Mouse (Mus musculus): Measurements from ENCODE around the gene Ahcyl1. TPM values are rescaled to one million over a fixed set of nuclear protein-coding genes. Genes with fewer than 3 reads are reported as not detected.

The Ahcyl1 gene
- polyA plus RNA-seq, 1 experiment from 2014 or later, result 117 TPM

DNA sequence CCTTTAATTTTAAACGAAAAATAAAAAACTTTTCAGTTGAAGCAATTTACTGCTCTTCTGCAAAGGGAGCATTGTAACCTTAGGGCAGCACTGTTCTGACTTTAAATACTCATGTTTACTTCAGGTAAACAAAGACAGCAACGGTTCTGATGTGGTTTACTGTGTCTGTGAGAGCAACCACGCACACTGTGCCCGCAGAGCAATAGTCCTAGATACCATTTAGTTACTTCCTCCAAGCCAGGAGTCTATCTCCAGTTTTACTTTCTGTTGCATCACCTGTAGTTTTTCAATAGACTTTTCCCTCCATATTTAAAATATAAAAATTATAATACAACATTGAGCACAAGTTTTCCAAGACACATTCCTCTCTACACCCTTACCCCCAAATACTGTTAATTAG lies 25.9 kb downstream of the Ahcyl1 start:
- H3K36me3 ChIP-seq (ENCODE audit: control insufficient read depth, insufficient read depth, low read length), result peaks cover 64% of the 10 kb centered on the region
- H3K4me1 ChIP-seq (ENCODE audit: control insufficient read depth, insufficient read depth, low read depth, low read length), result no peaks in the 10 kb centered on the region
- no peak for ATAC-seq
- WGBS, result 88% methylated on average over 4 of the region's 4 CpGs
- no peak overlapping the region for H3K4me3 ChIP-seq (ENCODE audit: low read length)
- H3K9ac ChIP-seq (ENCODE audit: low read depth, low read length), result no peak overlapping the region
- no peaks in the 10 kb centered on the region for H3K9me3 ChIP-seq (ENCODE audit: control insufficient read depth, low read length)
- no peak overlapping the region for H3K4me2 ChIP-seq (ENCODE audit: low read length)
- no peak overlapping the region for H3K27ac ChIP-seq (ENCODE audit: low read depth, low read length)
- H3K27me3 ChIP-seq (replicated peaks; ENCODE audit: control insufficient read depth, insufficient read depth, low read length), result no peaks in the 10 kb centered on the region

DNA sequence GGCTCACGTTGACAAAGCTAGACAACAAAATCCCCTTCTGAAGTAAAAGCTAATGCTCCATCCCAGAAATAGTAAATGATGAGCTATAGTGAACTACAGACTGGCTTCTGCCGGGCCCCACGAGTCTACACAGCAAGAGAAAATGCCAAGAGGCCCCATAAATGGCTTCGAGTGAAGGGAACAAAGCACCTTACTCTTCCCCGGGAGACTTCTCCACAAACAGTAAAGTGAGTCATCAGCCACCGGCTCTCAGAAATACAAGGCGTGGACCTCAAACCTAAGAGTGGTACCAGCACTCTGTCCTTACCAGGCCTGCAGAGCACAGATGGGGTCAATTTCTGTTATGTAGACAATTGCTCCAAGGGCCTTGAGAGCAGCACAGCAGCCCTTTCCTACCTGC lies 27.6 kb downstream of the Ahcyl1 start:
- H3K36me3 ChIP-seq (ENCODE audit: control insufficient read depth, insufficient read depth, low read length), result peaks cover 71% of the 10 kb centered on the region

DNA sequence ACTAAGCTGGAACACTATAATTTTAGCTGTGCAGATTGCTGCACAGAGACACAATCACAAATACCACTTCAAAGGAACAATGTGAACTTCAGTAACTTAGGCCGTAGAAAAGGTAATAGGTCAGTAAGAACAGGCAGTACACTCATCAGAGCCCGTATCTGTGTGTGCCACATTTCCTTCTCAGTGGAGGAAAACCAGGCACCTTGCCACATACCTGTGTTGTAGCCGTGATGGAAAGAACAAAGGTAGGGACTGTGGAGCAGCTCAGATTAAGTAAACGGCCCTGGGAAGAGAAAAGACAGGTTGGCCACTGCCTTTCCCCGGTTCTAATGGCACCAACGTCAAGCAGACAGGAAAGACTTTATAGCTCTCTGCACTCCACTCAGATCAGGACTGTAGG lies 28.9 kb downstream of the Ahcyl1 start:
- WGBS, result 91% methylated on average over 6 of the region's 6 CpGs
- Histone ChIP-seq H3K4me2 (ENCODE audit: low read length) (no peak overlapping the region), H3K36me3 (ENCODE audit: control insufficient read depth, insufficient read depth, low read length) (peaks cover 68% of the 10 kb centered on the region)

More for the DNA sequence above, 27.6 kb downstream of the Ahcyl1 start:
- no peak for ATAC-seq
- Histone ChIP-seq H3K27me3 (replicated peaks; ENCODE audit: control insufficient read depth, insufficient read depth, low read length) (no peaks in the 10 kb centered on the region), H3K4me3 (ENCODE audit: low read length) (no peak overlapping the region), H3K9ac (ENCODE audit: low read depth, low read length) (no peak overlapping the region), H3K9me3 (ENCODE audit: control insufficient read depth, low read length) (no peaks in the 10 kb centered on the region), H3K4me2 (ENCODE audit: low read length) (no peak overlapping the region), H3K27ac (ENCODE audit: low read depth, low read length) (no peak overlapping the region), H3K4me1 (ENCODE audit: control insufficient read depth, insufficient read depth, low read depth, low read length) (no peaks in the 10 kb centered on the region)
- 96% methylated on average over 7 of the region's 7 CpGs for WGBS

DNA sequence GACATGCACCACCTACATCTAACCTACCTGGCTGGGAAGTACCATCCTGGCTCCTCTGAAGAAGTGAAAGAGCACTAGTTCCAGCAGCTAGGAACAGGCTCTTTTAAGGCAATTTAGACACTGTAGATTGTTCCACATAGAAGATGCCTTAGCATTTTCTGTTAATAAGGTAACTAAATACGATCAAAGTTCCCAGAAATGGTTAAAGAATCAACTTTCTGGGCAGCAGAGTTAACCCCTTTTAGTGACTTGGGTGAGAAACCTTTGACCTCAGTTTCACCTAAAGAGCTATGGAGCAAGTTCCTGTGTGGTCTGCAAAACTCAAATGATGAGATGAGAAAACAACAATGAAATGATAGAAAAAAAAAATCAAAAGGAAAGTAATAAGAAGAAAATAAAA lies 31.7 kb downstream of the Ahcyl1 start:
- ATAC-seq, result no peak
- peaks cover 70% of the 10 kb centered on the region for H3K36me3 ChIP-seq (ENCODE audit: control insufficient read depth, insufficient read depth, low read length)
- no peaks in the 10 kb centered on the region for H3K27me3 ChIP-seq (replicated peaks; ENCODE audit: control insufficient read depth, insufficient read depth, low read length)
- H3K27ac ChIP-seq (ENCODE audit: low read depth, low read length), result no peak overlapping the region
- no peak overlapping the region for H3K9ac ChIP-seq (ENCODE audit: low read depth, low read length)
- H3K4me3 ChIP-seq (ENCODE audit: low read length), result no peak overlapping the region
- no peaks in the 10 kb centered on the region for H3K4me1 ChIP-seq (ENCODE audit: control insufficient read depth, insufficient read depth, low read depth, low read length)
- no peaks in the 10 kb centered on the region for H3K9me3 ChIP-seq (ENCODE audit: control insufficient read depth, low read length)
- no peak overlapping the region for H3K4me2 ChIP-seq (ENCODE audit: low read length)
- WGBS, result 92% methylated on average over 1 of the region's 1 CpGs

More for the DNA sequence above, 28.9 kb downstream of the Ahcyl1 start:
- Histone ChIP-seq H3K9ac (ENCODE audit: low read depth, low read length) (no peak overlapping the region), H3K9me3 (ENCODE audit: control insufficient read depth, low read length) (no peaks in the 10 kb centered on the region), H3K4me3 (ENCODE audit: low read length) (no peak overlapping the region), H3K27me3 (replicated peaks; ENCODE audit: control insufficient read depth, insufficient read depth, low read length) (no peaks in the 10 kb centered on the region), H3K4me1 (ENCODE audit: control insufficient read depth, insufficient read depth, low read depth, low read length) (no peaks in the 10 kb centered on the region), H3K27ac (ENCODE audit: low read depth, low read length) (no peak overlapping the region)
- ATAC-seq, result no peak

DNA sequence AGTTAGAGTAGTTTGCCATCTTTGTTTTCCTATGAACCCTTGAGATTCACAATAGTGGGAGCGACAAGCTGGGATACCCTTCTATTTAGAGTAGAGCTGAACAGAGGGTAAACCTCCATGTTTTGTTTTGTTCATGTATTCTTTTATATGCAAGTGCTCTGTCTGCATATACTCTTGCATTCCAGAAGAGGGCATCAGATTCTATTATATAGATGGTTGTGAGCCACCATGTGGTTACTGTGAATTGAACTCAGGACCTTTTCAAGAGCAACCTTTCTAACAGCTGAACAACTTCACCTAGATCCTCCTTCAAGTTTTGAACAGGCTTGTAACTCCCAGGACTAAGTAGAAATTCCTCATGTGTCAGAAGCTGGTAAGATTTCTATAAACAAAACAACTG lies 37.4 kb downstream of the Ahcyl1 start:
- H3K27me3 ChIP-seq (replicated peaks; ENCODE audit: control insufficient read depth, insufficient read depth, low read length), result no peaks in the 10 kb centered on the region
- no peak for ATAC-seq
- no peak overlapping the region for H3K4me2 ChIP-seq (ENCODE audit: low read length)
- H3K36me3 ChIP-seq (ENCODE audit: control insufficient read depth, insufficient read depth, low read length), result peaks cover 26% of the 10 kb centered on the region; the same call in 1 of the 2 replicates
- no peaks in the 10 kb centered on the region for H3K4me1 ChIP-seq (ENCODE audit: control insufficient read depth, insufficient read depth, low read depth, low read length)
- H3K9ac ChIP-seq (ENCODE audit: low read depth, low read length), result no peak overlapping the region
- WGBS, result 79% methylated on average over 1 of the region's 1 CpGs
- no peaks in the 10 kb centered on the region for H3K9me3 ChIP-seq (ENCODE audit: control insufficient read depth, low read length)
- no peak overlapping the region for H3K4me3 ChIP-seq (ENCODE audit: low read length)
- no peak overlapping the region for H3K27ac ChIP-seq (ENCODE audit: low read depth, low read length)

DNA sequence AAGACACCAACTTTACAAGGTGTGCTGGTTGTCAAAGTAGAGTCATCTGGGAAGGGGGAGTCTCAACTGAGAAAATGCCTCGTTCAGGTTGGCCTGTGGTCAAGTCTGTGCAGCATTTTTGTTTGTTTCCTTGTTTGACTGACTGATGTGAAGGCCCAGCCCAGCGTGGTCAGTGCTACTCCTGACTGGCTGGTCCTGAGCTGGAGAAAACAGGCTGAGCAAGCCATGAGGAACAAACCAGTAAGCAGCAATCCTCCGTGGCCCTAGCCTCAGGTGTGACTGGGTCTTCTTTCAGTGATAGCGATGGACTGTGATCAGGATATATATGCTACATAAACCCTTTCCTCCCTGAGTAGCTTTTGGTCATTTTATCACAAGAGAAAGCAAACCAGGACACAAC lies 39.5 kb downstream of the Ahcyl1 start:
- no peaks in the 10 kb centered on the region for H3K9me3 ChIP-seq (ENCODE audit: control insufficient read depth, low read length)
- no peak for ATAC-seq
- H3K27me3 ChIP-seq (replicated peaks; ENCODE audit: control insufficient read depth, insufficient read depth, low read length), result no peaks in the 10 kb centered on the region
- 89% methylated on average over 4 of the region's 4 CpGs for WGBS
- peaks cover 18% of the 10 kb centered on the region; the same call in 1 of the 2 replicates for H3K36me3 ChIP-seq (ENCODE audit: control insufficient read depth, insufficient read depth, low read length)
- no peak overlapping the region for H3K4me3 ChIP-seq (ENCODE audit: low read length)
- no peak overlapping the region for H3K27ac ChIP-seq (ENCODE audit: low read depth, low read length)
- H3K4me1 ChIP-seq (ENCODE audit: control insufficient read depth, insufficient read depth, low read depth, low read length), result no peaks in the 10 kb centered on the region
- H3K9ac ChIP-seq (ENCODE audit: low read depth, low read length), result no peak overlapping the region
- H3K4me2 ChIP-seq (ENCODE audit: low read length), result no peak overlapping the region

DNA sequence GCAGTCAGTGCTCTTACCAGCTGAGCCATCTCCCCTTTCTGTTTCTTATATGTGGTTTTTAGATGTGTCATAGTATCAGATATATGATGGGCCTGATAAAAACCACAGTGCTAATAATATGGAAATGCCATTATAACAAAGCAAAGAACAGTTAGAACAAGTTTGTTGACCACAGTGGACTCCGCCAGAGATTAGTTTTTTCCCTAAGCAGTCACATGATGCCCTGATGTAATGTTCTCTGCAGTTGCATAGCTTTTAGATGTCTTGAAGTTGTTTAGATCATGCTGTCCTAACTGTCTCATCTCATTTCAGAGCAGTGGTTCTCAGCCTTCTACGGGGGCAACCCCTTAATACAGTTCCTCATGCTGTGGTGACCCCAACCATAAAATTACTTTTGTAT lies 40.2 kb downstream of the Ahcyl1 start:
- Histone ChIP-seq H3K4me1 (ENCODE audit: control insufficient read depth, insufficient read depth, low read depth, low read length) (no peaks in the 10 kb centered on the region), H3K27ac (ENCODE audit: low read depth, low read length) (no peak overlapping the region), H3K36me3 (ENCODE audit: control insufficient read depth, insufficient read depth, low read length) (peaks cover 17% of the 10 kb centered on the region; the same call in 1 of the 2 replicates), H3K27me3 (replicated peaks; ENCODE audit: control insufficient read depth, insufficient read depth, low read length) (no peaks in the 10 kb centered on the region), H3K4me2 (ENCODE audit: low read length) (no peak overlapping the region), H3K9me3 (ENCODE audit: control insufficient read depth, low read length) (no peaks in the 10 kb centered on the region), H3K9ac (ENCODE audit: low read depth, low read length) (no peak overlapping the region), H3K4me3 (ENCODE audit: low read length) (no peak overlapping the region)
- ATAC-seq, result 0 out of 2 replicates have a peak, but pooled peaks have one; percentile 21
- WGBS, result 97% methylated on average over 2 of the region's 2 CpGs

DNA sequence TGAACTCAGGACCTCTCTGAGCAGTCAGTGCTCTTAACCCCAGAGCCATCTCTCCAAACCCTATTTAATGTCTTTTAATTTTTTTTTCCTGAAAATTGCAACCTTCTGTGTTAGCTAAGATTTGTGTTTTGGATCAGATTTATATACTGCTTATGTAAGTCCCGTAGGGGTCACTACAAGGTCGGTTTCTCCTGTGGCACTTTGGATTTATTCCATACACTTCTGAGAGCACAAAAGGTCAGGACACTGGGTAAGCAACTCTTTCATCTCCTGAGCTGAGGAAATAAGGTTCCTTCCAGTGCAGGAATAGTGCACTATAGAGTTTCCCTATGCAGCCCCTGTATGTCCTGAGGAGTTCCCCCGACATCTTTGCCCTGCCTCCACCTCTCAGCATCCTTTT lies 40.9 kb downstream of the Ahcyl1 start:
- H3K27ac ChIP-seq (ENCODE audit: low read depth, low read length), result no peak overlapping the region
- H3K9ac ChIP-seq (ENCODE audit: low read depth, low read length), result no peak overlapping the region
- H3K36me3 ChIP-seq (ENCODE audit: control insufficient read depth, insufficient read depth, low read length), result peaks cover 11% of the 10 kb centered on the region; the same call in 1 of the 2 replicates
- H3K4me3 ChIP-seq (ENCODE audit: low read length), result no peak overlapping the region
- WGBS, result 79% methylated on average over 3 of the region's 3 CpGs
- ATAC-seq, result no peak
- H3K4me1 ChIP-seq (ENCODE audit: control insufficient read depth, insufficient read depth, low read depth, low read length), result no peaks in the 10 kb centered on the region
- no peaks in the 10 kb centered on the region for H3K9me3 ChIP-seq (ENCODE audit: control insufficient read depth, low read length)
- no peak overlapping the region for H3K4me2 ChIP-seq (ENCODE audit: low read length)
- H3K27me3 ChIP-seq (replicated peaks; ENCODE audit: control insufficient read depth, insufficient read depth, low read length), result no peaks in the 10 kb centered on the region

DNA sequence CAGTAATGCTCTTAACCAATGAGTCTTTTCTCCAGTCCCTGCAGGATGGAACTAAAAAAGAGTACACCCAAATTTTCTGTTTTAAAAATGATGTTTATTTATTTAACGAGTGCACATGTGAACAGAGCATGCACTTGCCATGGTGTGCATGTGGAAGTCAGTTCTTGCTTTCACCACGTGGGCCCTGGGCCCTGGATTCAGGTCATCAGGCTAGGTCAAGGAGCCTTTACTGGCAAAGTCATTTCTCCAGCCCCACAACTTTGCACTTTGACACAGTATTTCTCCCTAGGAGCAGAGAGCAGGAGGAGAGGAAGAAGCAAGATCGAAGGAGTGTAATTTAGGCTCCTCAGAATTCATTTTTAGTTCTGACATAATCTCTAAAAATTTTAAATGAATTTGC lies 41.5 kb downstream of the Ahcyl1 start:
- no peak overlapping the region for H3K27ac ChIP-seq (ENCODE audit: low read depth, low read length)
- H3K9ac ChIP-seq (ENCODE audit: low read depth, low read length), result no peak overlapping the region
- no peak overlapping the region for H3K4me3 ChIP-seq (ENCODE audit: low read length)
- H3K4me2 ChIP-seq (ENCODE audit: low read length), result no peak overlapping the region
- H3K9me3 ChIP-seq (ENCODE audit: control insufficient read depth, low read length), result no peaks in the 10 kb centered on the region
- no peak for ATAC-seq
- no peaks in the 10 kb centered on the region for H3K4me1 ChIP-seq (ENCODE audit: control insufficient read depth, insufficient read depth, low read depth, low read length)
- H3K36me3 ChIP-seq (ENCODE audit: control insufficient read depth, insufficient read depth, low read length), result peaks cover 7% of the 10 kb centered on the region; the same call in 1 of the 2 replicates
- WGBS, result 80% methylated on average over 3 of the region's 3 CpGs
- no peaks in the 10 kb centered on the region for H3K27me3 ChIP-seq (replicated peaks; ENCODE audit: control insufficient read depth, insufficient read depth, low read length)

DNA sequence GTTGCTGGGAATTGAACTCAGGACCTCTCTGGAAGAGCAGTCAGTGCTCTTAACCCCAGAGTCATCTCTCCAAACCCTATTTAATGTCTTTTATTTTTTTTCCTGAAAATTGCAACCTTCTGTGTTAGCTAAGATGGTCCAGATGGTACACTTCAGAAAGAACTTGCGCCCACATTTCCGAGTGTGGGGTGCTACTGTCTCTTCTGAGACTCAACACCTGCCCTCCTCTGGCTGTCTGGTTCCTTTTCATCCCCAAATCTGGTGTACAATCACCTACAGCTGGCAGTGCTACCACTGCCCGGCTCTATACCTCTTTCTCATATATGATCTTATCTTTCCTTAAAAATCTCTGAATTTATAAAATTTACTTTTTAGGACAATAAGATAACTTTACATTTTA lies 43.4 kb downstream of the Ahcyl1 start:
- Histone ChIP-seq H3K4me2 (ENCODE audit: low read length) (no peak overlapping the region), H3K9ac (ENCODE audit: low read depth, low read length) (no peak overlapping the region), H3K4me3 (ENCODE audit: low read length) (no peak overlapping the region), H3K36me3 (ENCODE audit: control insufficient read depth, insufficient read depth, low read length) (no peaks in the 10 kb centered on the region), H3K27me3 (replicated peaks; ENCODE audit: control insufficient read depth, insufficient read depth, low read length) (no peaks in the 10 kb centered on the region), H3K27ac (ENCODE audit: low read depth, low read length) (no peak overlapping the region), H3K4me1 (ENCODE audit: control insufficient read depth, insufficient read depth, low read depth, low read length) (no peaks in the 10 kb centered on the region), H3K9me3 (ENCODE audit: control insufficient read depth, low read length) (no peaks in the 10 kb centered on the region)
- WGBS, result 97% methylated on average over 3 of the region's 3 CpGs
- no peak for ATAC-seq

All from hindbrain, embryonic 16.5 days (tissue).